Mouse (Mus musculus) liver, postnatal 0 days (tissue): ENCODE measurements at regions not wholly inside any gene's neighbourhood (a gene's known extent, or its start where the extent isn't known, plus 50 kb on each side); places are given as distances from the start of the nearest gene placed in this dataset.

ENCODE experiments used
- CTCF ChIP-seq: sonication (generic); IDR thresholded peaks from 2 replicates; pipeline ENCODE4 v1.5.1; 2016; ENCODE audit warnings: antibody characterized with exemption, low read depth
- EP300 ChIP-seq: IDR thresholded peaks from 2 replicates; pipeline ENCODE4 v1.6.1; 2016; ENCODE audit warnings: antibody characterized with exemption, low read depth, mild to moderate bottlenecking

GRCm38 (mm10) chr13:116708456-116708780, 316.9 kb downstream of the Parp8 start:
- TF ChIP-seq CTCF (no peak), EP300 (no peak)
